Mouse (Mus musculus): ENCODE data around the gene Ccr1.

DNA sequence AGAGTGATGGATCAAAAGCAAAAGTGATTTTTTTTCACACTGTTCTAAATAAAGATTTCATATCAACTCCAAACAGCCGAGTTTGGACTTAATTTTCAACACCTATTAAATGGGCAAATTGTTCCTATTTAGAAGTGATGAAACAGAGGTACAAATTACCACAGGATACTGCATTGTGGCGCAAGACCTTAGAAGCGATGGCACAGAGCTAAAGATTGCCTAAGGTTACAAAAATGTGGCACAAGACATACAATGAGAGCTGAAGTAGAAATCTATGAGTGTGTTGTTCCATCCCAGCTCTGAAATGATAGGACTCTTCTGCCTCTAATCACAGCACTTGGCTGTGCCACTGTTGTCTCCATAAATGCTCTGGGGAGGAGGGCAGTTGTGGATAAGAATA is 3.7 kb downstream of the Ccr1 start:
- TF ChIP-seq CTCF (IDR thresholded peaks at IDR 0.05; ENCODE audit: low read depth), result no peak
- TF ChIP-seq EP300 (IDR thresholded peaks at IDR 0.05; ENCODE audit: low read depth), result no peak

Measured in liver, embryonic 14.5 days (tissue).